Mouse (Mus musculus): ENCODE data around the gene Impdh2. TPM values are rescaled to one million over a fixed set of nuclear protein-coding genes. Genes with fewer than 3 reads are reported as not detected.

The Impdh2 gene
- total and polyA plus RNA-seq, 3 experiments: 405 to 485 (median 483) TPM

GRCm38 (mm10) chr9:108578545-108579343 is 18.7 kb downstream of the Impdh2 start, which contains the start of gene Wdr6:
Wdr6 (minus strand) TSS chr9:108578739.
- no peaks in the 10 kb centered on the region for H3K27me3 ChIP-seq (replicated peaks)
- H3K4me3 ChIP-seq (replicated peaks in 1 of 3; ENCODE audit: low read depth in 2 of 3, low read length in 2 of 3, poor library complexity in 1 of 3): peak within 1 kb of the TSS; percentile 50 to 67 (median 59)
- peaks cover 36 to 94% of the 10 kb centered on the region in 2 experiments for H3K36me3 ChIP-seq (replicated peaks in 1 of 2; ENCODE audit: control insufficient read depth in 1 of 2, insufficient read depth in 1 of 2, low read length in 1 of 2)
- H3K9me3 ChIP-seq (replicated peaks; ENCODE audit: low read length): no peaks in the 10 kb centered on the region
- dilution Hi-C loops (cut with MboI; ENCODE audit: extremely low pct_ligation_motif_present, extremely low pct_unique_long_range_greater_than_20kb, low sequenced_read_pairs) (no loop called here), in situ Hi-C loops (cut with MboI; ENCODE audit: low pct_ligation_motif_present, low pct_unique_long_range_greater_than_20kb, low sequenced_read_pairs) (no loop called here)
- TF ChIP-seq NRF1 (IDR thresholded peaks at IDR 0.05; ENCODE audit: low read depth, low read length) (peak; percentile 33; the same call in 1 of the 2 replicates), BHLHE40 (IDR thresholded peaks at IDR 0.05; ENCODE audit: low read depth, low read length) (0 out of 2 replicates have a peak, but pooled peaks have one; percentile 23), POLR2A (IDR thresholded peaks at IDR 0.05; ENCODE audit: low read depth, low read length) (peak; percentile 70), ZMIZ1 (IDR thresholded peaks at IDR 0.05; ENCODE audit: low read depth, low read length) (peak; percentile 33; the same call in 1 of the 2 replicates), CHD2 (IDR thresholded peaks at IDR 0.05; ENCODE audit: low read length) (peak; percentile 99), MAZ (IDR thresholded peaks at IDR 0.05; ENCODE audit: low read depth, low read length) (peak; percentile 71; the same call in 1 of the 2 replicates), SMC3 (IDR thresholded peaks at IDR 0.05; ENCODE audit: low read depth, low read length) (no peak), E2F4 (IDR thresholded peaks at IDR 0.05; ENCODE audit: insufficient replicate concordance, low read depth, low read length) (no peak), NELFE (IDR thresholded peaks at IDR 0.05; ENCODE audit: low read depth, low read length) (peak; percentile 31; the same call in 1 of the 2 replicates), MXI1 (IDR thresholded peaks at IDR 0.05; ENCODE audit: low read depth, low read length) (peak; percentile 54; the same call in 1 of the 2 replicates), SIN3A (IDR thresholded peaks at IDR 0.05; ENCODE audit: low read length) (peak; percentile 29; the same call in 1 of the 2 replicates), IRF4 (IDR thresholded peaks at IDR 0.05; ENCODE audit: low read depth, low read length) (no peak), TCF12 (IDR thresholded peaks at IDR 0.05; ENCODE audit: low read depth, low read length) (peak; percentile 39; the same call in 1 of the 2 replicates)
- H3K4me2 ChIP-seq (ENCODE audit: insufficient read depth, low read depth, poor library complexity, severe bottlenecking): peak within 1 kb of the TSS; percentile 17; the same call in 1 of the 2 replicates
- H3K4me1 ChIP-seq (ENCODE audit: control insufficient read depth in 1 of 2, insufficient read depth in 2 of 2): peaks cover 9 to 40% of the 10 kb centered on the region in 2 experiments
- peak within 1 kb of the TSS; percentile 16; the same call in 1 of the 2 replicates for H3K27ac ChIP-seq (ENCODE audit: insufficient read depth, low read depth)
- H3K79me2 ChIP-seq (replicated peaks; ENCODE audit: control insufficient read depth, extremely low read depth, insufficient read depth, poor library complexity, severe bottlenecking): no peaks in the 10 kb centered on the region
- peak within 1 kb of the TSS; percentile 69 for H3K9ac ChIP-seq (ENCODE audit: insufficient read depth, low read depth)
- DNase-seq (ENCODE audit: extremely low read depth): peak; percentile 80

- no peaks in the 10 kb centered on the region for H3K9me3 ChIP-seq (replicated peaks; ENCODE audit: low read length)
- H3K4me2 ChIP-seq (ENCODE audit: insufficient read depth, low read depth, poor library complexity, severe bottlenecking): no peak overlapping the region
- H3K9ac ChIP-seq (ENCODE audit: insufficient read depth, low read depth): no peak overlapping the region
- H3K4me3 ChIP-seq (replicated peaks in 1 of 3; ENCODE audit: low read depth in 2 of 3, low read length in 2 of 3, poor library complexity in 1 of 3): no peak overlapping the region
- H3K27me3 ChIP-seq (replicated peaks): no peaks in the 10 kb centered on the region
- dilution Hi-C loops (cut with MboI; ENCODE audit: extremely low pct_ligation_motif_present, extremely low pct_unique_long_range_greater_than_20kb, low sequenced_read_pairs): no loop called here
- H3K27ac ChIP-seq (ENCODE audit: insufficient read depth, low read depth): no peak overlapping the region
- no peak for TF ChIP-seq JUN (IDR thresholded peaks at IDR 0.05; ENCODE audit: insufficient read depth, low read depth, low read length)
- no peak for TF ChIP-seq BHLHE40 (IDR thresholded peaks at IDR 0.05; ENCODE audit: low read depth, low read length)
- no peak for TF ChIP-seq TBP (conservative IDR thresholded peaks at IDR 0.05; ENCODE audit: low read depth, low read length)
- no peak for TF ChIP-seq IRF4 (IDR thresholded peaks at IDR 0.05; ENCODE audit: low read depth, low read length)
- TF ChIP-seq CHD1 (IDR thresholded peaks at IDR 0.05; ENCODE audit: low read depth, low read length): no peak
- no peak for TF ChIP-seq NRF1 (IDR thresholded peaks at IDR 0.05; ENCODE audit: low read depth, low read length)
- no peak for TF ChIP-seq TCF12 (IDR thresholded peaks at IDR 0.05; ENCODE audit: low read depth, low read length)
- TF ChIP-seq EP300 (IDR thresholded peaks at IDR 0.05; ENCODE audit: low read length): no peak
- no peak for TF ChIP-seq ZC3H11A (IDR thresholded peaks at IDR 0.05; ENCODE audit: low read depth, low read length)
- TF ChIP-seq CHD2 (IDR thresholded peaks at IDR 0.05; ENCODE audit: low read length): no peak
- no peak for TF ChIP-seq ETS1 (conservative IDR thresholded peaks at IDR 0.05; ENCODE audit: low read depth, low read length)
- no peak for TF ChIP-seq USF2 (conservative IDR thresholded peaks at IDR 0.05; ENCODE audit: low read depth, low read length)
- no peak for TF ChIP-seq ZKSCAN1 (IDR thresholded peaks at IDR 0.05; ENCODE audit: borderline replicate concordance, low read depth, low read length)
- no peak for TF ChIP-seq GABPA (IDR thresholded peaks at IDR 0.05; ENCODE audit: insufficient replicate concordance, low read depth, low read length)
- TF ChIP-seq KAT2A (IDR thresholded peaks at IDR 0.05; ENCODE audit: insufficient replicate concordance, low read length): no peak
- TF ChIP-seq MAX (IDR thresholded peaks at IDR 0.05; ENCODE audit: low read length): no peak
- no peak for TF ChIP-seq USF1 (IDR thresholded peaks at IDR 0.05; ENCODE audit: low read depth, low read length)
- TF ChIP-seq PAX5 (IDR thresholded peaks at IDR 0.05; ENCODE audit: low read length): no peak
- no peak for TF ChIP-seq UBTF (IDR thresholded peaks at IDR 0.05; ENCODE audit: low read depth, low read length)
- no peak for TF ChIP-seq ELF1 (IDR thresholded peaks at IDR 0.05; ENCODE audit: low read depth, low read length)
- H3K79me2 ChIP-seq (replicated peaks; ENCODE audit: control insufficient read depth, extremely low read depth, insufficient read depth, poor library complexity, severe bottlenecking): no peaks in the 10 kb centered on the region
- H3K36me3 ChIP-seq (replicated peaks in 1 of 2; ENCODE audit: control insufficient read depth in 1 of 2, insufficient read depth in 1 of 2, low read length in 1 of 2): peaks cover 31 to 90% of the 10 kb centered on the region in 2 experiments
- in situ Hi-C loops (cut with MboI; ENCODE audit: low pct_ligation_motif_present, low pct_unique_long_range_greater_than_20kb, low sequenced_read_pairs): no loop called here
- no peak for DNase-seq (ENCODE audit: extremely low read depth)
- H3K4me1 ChIP-seq (ENCODE audit: control insufficient read depth in 1 of 2, insufficient read depth in 2 of 2): peaks cover 9 to 38% of the 10 kb centered on the region in 2 experiments
These were observed 19.2 kb downstream of the Impdh2 start for GRCm38 (mm10) chr9:108579344-108579690.
